Mouse (Mus musculus) ES-E14 (cell line): Measurements from ENCODE around the gene C2.

ENCODE experiments used
- HCFC1 ChIP-seq: IDR thresholded peaks from 2 replicates; pipeline ENCODE4 v1.6.1; 2012; ENCODE audit warnings: low read length, inconsistent platforms, borderline replicate concordance; ENCODE audit not compliant: insufficient read depth
- ZNF384 ChIP-seq: IDR thresholded peaks from 2 replicates; pipeline ENCODE4 v1.6.1; 2012; ENCODE audit warnings: low read depth, low read length, inconsistent platforms

DNA sequence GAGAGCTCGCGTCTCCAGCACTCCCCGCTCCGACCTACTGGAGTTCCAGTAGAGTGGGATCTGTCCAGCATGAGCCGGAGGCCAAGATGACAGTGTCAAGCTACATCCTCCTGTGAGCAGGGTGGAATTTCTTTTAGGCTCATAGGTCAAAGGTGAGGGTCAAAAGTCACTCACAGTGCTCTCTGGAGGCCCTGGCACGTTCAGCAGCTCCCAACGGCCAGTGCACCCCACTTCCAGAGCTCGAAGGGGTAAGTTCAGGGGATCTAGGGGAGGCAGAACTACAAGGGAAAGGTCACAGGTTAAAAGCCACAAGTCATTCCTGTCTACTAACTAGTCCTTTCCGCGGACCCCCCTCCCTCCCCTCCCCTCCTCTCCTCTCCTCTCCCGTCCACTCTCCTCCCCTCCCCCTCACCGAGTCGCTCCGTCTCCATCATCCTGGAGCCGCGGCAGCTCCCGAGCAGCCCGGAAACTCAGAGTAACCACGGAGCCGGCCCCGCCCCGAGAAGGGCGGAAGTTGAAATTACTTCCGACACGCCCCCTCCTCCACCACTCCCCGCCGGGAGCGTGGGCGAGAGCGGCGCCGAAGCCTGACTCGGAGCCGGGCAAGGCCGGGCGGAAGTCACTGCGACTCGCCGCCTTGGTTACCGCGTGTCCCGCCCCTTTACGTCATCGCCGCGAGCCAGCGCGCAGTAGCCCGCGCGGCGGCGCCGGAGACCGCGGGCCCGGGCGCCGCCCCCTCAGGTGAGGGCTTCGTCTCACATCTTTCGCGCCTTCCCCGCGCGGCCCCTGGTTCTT is 48.1 kb downstream of the C2 start, which contains the start of the genes Skiv2l and Nelfe:
- TF ChIP-seq HCFC1 (peak; percentile 92), ZNF384 (no peak)
